Mouse (Mus musculus) cerebellum, adult (tissue): ENCODE measurements around the gene Ptk7.
"Not testable (repeated sequence)": the region's sequence is repeated elsewhere in the genome, so short reads cannot be mapped to it uniquely, and the experiment has no call there.

Experiments used
- ATAC-seq: cut with Nextera tagmentation; 2 replicates; pipeline ENCODE4 v1.9.2; 2017; ENCODE audit warnings: mild to moderate bottlenecking, moderate library complexity, mixed read lengths; ENCODE audit not compliant: insufficient number of reproducible peaks, low FRiP score, low TSS enrichment

The Ptk7 gene

GRCm38 (mm10) chr17:46574535-46574934 is 54.8 kb downstream of the Ptk7 start:
- ATAC-seq = no peak

GRCm38 (mm10) chr17:46571005-46571404 is 58.3 kb downstream of the Ptk7 start:
- no peak for ATAC-seq

- no peak for ATAC-seq
Observed at GRCm38 (mm10) chr17:46559146-46559545, 70.2 kb downstream of the Ptk7 start.

GRCm38 (mm10) chr17:46558151-46558550 is 71.2 kb downstream of the Ptk7 start:
- no peak for ATAC-seq

GRCm38 (mm10) chr17:46557321-46557720 is 72.0 kb downstream of the Ptk7 start:
- ATAC-seq = not testable (repeated sequence)

- ATAC-seq = no peak
Observed at GRCm38 (mm10) chr17:46556584-46556945, 72.7 kb downstream of the Ptk7 start.

- ATAC-seq = peak; percentile 91
Observed at GRCm38 (mm10) chr17:46555673-46556583, 73.4 kb downstream of the Ptk7 start, which contains the start of gene Srf. Gene Srf (minus strand): TSS chr17:46556175.

GRCm38 (mm10) chr17:46554977-46555672 is 74.2 kb downstream of the Ptk7 start:
- ATAC-seq = no peak

- no peak for ATAC-seq
Observed at GRCm38 (mm10) chr17:46554646-46554976, 74.7 kb downstream of the Ptk7 start.

GRCm38 (mm10) chr17:46553926-46554325 is 75.4 kb downstream of the Ptk7 start:
- no peak for ATAC-seq

- ATAC-seq = no peak
Observed at GRCm38 (mm10) chr17:46553469-46553868, 75.8 kb downstream of the Ptk7 start.

- peak; percentile 75 for ATAC-seq
Observed at GRCm38 (mm10) chr17:46552841-46553423, 76.4 kb downstream of the Ptk7 start.

GRCm38 (mm10) chr17:46552151-46552550 is 77.2 kb downstream of the Ptk7 start:
- ATAC-seq = no peak

- no peak for ATAC-seq
Observed at GRCm38 (mm10) chr17:46551369-46551768, 77.9 kb downstream of the Ptk7 start.

- no peak for ATAC-seq
Observed at GRCm38 (mm10) chr17:46550904-46551303, 78.4 kb downstream of the Ptk7 start.

GRCm38 (mm10) chr17:46549642-46550041 is 79.7 kb downstream of the Ptk7 start:
- ATAC-seq = no peak

- ATAC-seq = no peak
Observed at GRCm38 (mm10) chr17:46549193-46549592, 80.1 kb downstream of the Ptk7 start.

- no peak for ATAC-seq
Observed at GRCm38 (mm10) chr17:46548741-46549140, 80.6 kb downstream of the Ptk7 start.

GRCm38 (mm10) chr17:46547923-46548322 is 81.4 kb downstream of the Ptk7 start:
- no peak for ATAC-seq

GRCm38 (mm10) chr17:46546995-46547394 is 82.3 kb downstream of the Ptk7 start:
- no peak for ATAC-seq

GRCm38 (mm10) chr17:46546591-46546990 is 82.7 kb downstream of the Ptk7 start:
- ATAC-seq = no peak
